Mouse (Mus musculus) G1E (cell line): ENCODE measurements at regions not wholly inside any gene's neighbourhood (a gene's known extent, or its start where the extent isn't known, plus 50 kb on each side); places are given as distances from the start of the nearest gene placed in this dataset.

Source experiments
- CTCF ChIP-seq: IDR thresholded peaks from 2 replicates; pipeline ENCODE4 v1.5.1; 2012; ENCODE audit warnings: low read depth, low read length, inconsistent platforms, mixed read lengths
- GATA1 ChIP-seq: IDR thresholded peaks from 2 replicates; pipeline ENCODE4 v1.6.1; 2012; ENCODE audit warnings: borderline replicate concordance, low read length, inconsistent platforms, mixed read lengths
- POLR2AphosphoS5 ChIP-seq: IDR thresholded peaks from 2 replicates; pipeline ENCODE4 v1.6.1; 2012; ENCODE audit warnings: low read depth, low read length, inconsistent platforms; ENCODE audit not compliant: insufficient replicate concordance
- TAL1 ChIP-seq: conservative IDR thresholded peaks from 2 replicates; pipeline ENCODE4 v1.6.1; 2012; ENCODE audit warnings: low read depth, low read length, inconsistent platforms, mixed read lengths

DNA sequence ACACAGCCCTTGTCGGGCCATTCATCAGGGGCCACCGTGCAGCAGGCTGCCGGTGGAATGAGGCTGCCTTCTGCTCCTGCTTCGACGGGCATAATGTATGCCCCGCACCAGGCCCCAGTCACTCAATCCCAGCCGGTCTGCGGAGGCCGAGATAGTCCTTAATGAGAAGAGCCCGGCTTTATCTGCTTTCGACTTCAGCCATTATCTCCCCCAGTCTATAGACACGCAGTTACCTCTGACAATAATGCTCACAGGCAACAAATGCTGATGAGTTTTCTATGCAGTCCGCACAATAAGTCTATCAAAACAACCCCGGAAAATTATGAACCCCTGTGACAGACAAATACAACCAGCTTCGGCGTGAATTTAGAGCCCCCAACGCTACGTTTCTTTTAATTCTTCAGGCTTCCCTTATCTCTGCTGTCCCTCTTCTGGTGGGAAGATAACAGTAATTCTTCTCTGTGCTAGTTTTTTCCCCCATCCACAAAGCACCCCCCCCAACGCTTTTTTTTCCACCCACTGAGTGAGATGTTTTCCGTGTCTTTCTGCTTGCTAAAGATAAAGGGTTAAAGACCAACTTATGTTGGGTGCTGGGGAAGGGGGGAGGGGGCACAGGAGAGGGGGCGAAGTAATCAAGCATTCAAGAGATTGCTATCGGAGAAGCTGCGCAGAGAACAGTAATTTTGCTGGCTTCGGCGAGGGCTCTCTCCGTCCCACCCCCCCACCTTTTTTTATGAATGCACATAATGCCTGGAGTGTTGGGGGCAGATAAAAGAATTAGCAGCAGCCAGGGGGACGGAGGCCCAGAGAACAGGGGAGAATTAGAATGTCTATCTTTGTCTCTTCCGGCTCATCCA is 117.8 kb downstream of the Mrm1 start:
- peak; percentile 63; the same call in 1 of the 2 replicates for TF ChIP-seq TAL1
- no peak for TF ChIP-seq CTCF
- TF ChIP-seq GATA1 = no peak
- no peak for TF ChIP-seq POLR2AphosphoS5
